Mouse (Mus musculus): Measurements from ENCODE around the gene 1700029P11Rik. TPM values are rescaled to one million over a fixed set of nuclear protein-coding genes. Genes with fewer than 3 reads are reported as not detected.

Gene 1700029P11Rik
- polyA plus RNA-seq, 1 experiment: not detected

DNA sequence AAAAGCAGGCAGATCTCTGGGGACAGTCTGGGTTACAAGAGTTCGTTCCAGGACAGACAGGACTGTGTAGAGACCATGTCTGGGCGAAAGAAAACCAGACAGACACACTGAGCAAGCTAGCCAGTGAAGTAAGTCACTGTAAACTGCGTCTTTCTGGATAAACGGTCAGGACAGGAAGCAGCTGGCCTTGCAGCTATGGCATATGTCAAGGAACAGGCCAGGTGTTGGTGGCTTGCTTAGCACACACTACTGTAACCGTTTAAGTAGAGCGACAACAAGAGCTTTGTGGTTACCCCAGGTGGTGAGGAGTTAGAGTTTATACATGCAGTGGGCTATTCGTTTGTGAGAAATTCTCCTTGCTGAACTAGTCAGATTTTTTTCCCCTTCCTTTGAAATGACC, 47.4 kb downstream of the 1700029P11Rik start:
- WGBS: 92% methylated on average over 7 of the region's 7 CpGs
- no peak for TF ChIP-seq CTCF (IDR thresholded peaks at IDR 0.05; ENCODE audit: insufficient read depth, low read depth, low read length)
- TF ChIP-seq POLR2A (IDR thresholded peaks at IDR 0.05; ENCODE audit: insufficient read depth, low read depth, low read length): no peak
- Histone ChIP-seq H3K4me1 (ENCODE audit: control insufficient read depth, insufficient read depth, low read length) (no peaks in the 10 kb centered on the region), H3K4me3 (ENCODE audit: insufficient read depth, low read depth, low read length) (no peak overlapping the region), H3K27ac (ENCODE audit: insufficient read depth, low read depth, low read length) (no peak overlapping the region)

Other genes starting within 250 kb of the 1700029P11Rik start
- not detected in 2 replicates for gene Zc3h7b, start 235.5 kb upstream of the 1700029P11Rik start, polyA plus RNA-seq (2012; ENCODE audit: insufficient read depth, insufficient read length, low replicate concordance, missing spikeins)
- not detected in 2 replicates for gene Rangap1, start 235.0 kb upstream of the 1700029P11Rik start, polyA plus RNA-seq (2012; ENCODE audit: insufficient read depth, insufficient read length, low replicate concordance, missing spikeins)
- 278 TPM in 1 of 2 replicates, not detected in the other for gene Tef, start 178.1 kb upstream of the 1700029P11Rik start, polyA plus RNA-seq (2012; ENCODE audit: insufficient read depth, insufficient read length, low replicate concordance, missing spikeins)
- not detected in 2 replicates for gene Tob2, start 121.7 kb upstream of the 1700029P11Rik start, polyA plus RNA-seq (2012; ENCODE audit: insufficient read depth, insufficient read length, low replicate concordance, missing spikeins)
- gene Phf5a, start 108.6 kb upstream of the 1700029P11Rik start, polyA plus RNA-seq (2012; ENCODE audit: insufficient read depth, insufficient read length, low replicate concordance, missing spikeins): not detected in 2 replicates
- gene Aco2, start 108.2 kb upstream of the 1700029P11Rik start, polyA plus RNA-seq (2012; ENCODE audit: insufficient read depth, insufficient read length, low replicate concordance, missing spikeins): 365 TPM in 1 of 2 replicates, not detected in the other
- gene Polr3h, start 54.3 kb upstream of the 1700029P11Rik start, polyA plus RNA-seq (2012; ENCODE audit: insufficient read depth, insufficient read length, low replicate concordance, missing spikeins): not detected in 2 replicates
- not detected in 2 replicates for gene Csdc2, start 43.8 kb upstream of the 1700029P11Rik start, polyA plus RNA-seq (2012; ENCODE audit: insufficient read depth, insufficient read length, low replicate concordance, missing spikeins)
- gene Pmm1, start 19.6 kb upstream of the 1700029P11Rik start, polyA plus RNA-seq (2012; ENCODE audit: insufficient read depth, insufficient read length, low replicate concordance, missing spikeins): not detected in 2 replicates
- 1,163 TPM in 1 of 2 replicates, not detected in the other for gene Xrcc6, start 7.3 kb downstream of the 1700029P11Rik start, polyA plus RNA-seq (2012; ENCODE audit: insufficient read depth, insufficient read length, low replicate concordance, missing spikeins)
- gene Desi1, start 53.3 kb downstream of the 1700029P11Rik start, polyA plus RNA-seq (2012; ENCODE audit: insufficient read depth, insufficient read length, low replicate concordance, missing spikeins): 107 TPM in 1 of 2 replicates, not detected in the other
- not detected in 2 replicates for gene Snu13, start 67.1 kb downstream of the 1700029P11Rik start, polyA plus RNA-seq (2012; ENCODE audit: insufficient read depth, insufficient read length, low replicate concordance, missing spikeins)
- not detected in 2 replicates for gene 4930407I10Rik, start 78.6 kb downstream of the 1700029P11Rik start, polyA plus RNA-seq (2012; ENCODE audit: insufficient read depth, insufficient read length, low replicate concordance, missing spikeins)
- gene Mei1, start 89.5 kb downstream of the 1700029P11Rik start, polyA plus RNA-seq (2012; ENCODE audit: insufficient read depth, insufficient read length, low replicate concordance, missing spikeins): not detected in 2 replicates
- gene Ccdc134, start 147.4 kb downstream of the 1700029P11Rik start, polyA plus RNA-seq (2012; ENCODE audit: insufficient read depth, insufficient read length, low replicate concordance, missing spikeins): not detected in 2 replicates
- gene Srebf2, start 166.6 kb downstream of the 1700029P11Rik start, polyA plus RNA-seq (2012; ENCODE audit: insufficient read depth, insufficient read length, low replicate concordance, missing spikeins): 282 TPM in 1 of 2 replicates, not detected in the other
- gene Shisa8, start 232.3 kb downstream of the 1700029P11Rik start, polyA plus RNA-seq (2012; ENCODE audit: insufficient read depth, insufficient read length, low replicate concordance, missing spikeins): not detected in 2 replicates
- gene Tnfrsf13c, start 243.8 kb downstream of the 1700029P11Rik start, polyA plus RNA-seq (2012; ENCODE audit: insufficient read depth, insufficient read length, low replicate concordance, missing spikeins): not detected in 2 replicates

All from olfactory bulb, adult 2 months (tissue).